Mouse (Mus musculus) embryonic facial prominence, embryonic 15.5 days (tissue): Measurements from ENCODE around the gene Rnf187. TPM values are rescaled to one million over a fixed set of nuclear protein-coding genes. Genes with fewer than 3 reads are reported as not detected.

Experiments
- ATAC-seq: fragments of 200-750 bp; cut with Nextera tagmentation; 2 replicates; pipeline ENCODE4 v1.8.0; 2017; ENCODE audit warnings: low read depth, moderate TSS enrichment; ENCODE audit not compliant: insufficient number of reproducible peaks, low FRiP score, low TSS enrichment
- H3K27ac ChIP-seq: fragments of 300-500 bp; sonication (generic); replicated peaks from 2 replicates; pipeline ENCODE4 v1.5.1; 2015; ENCODE audit warnings: mild to moderate bottlenecking, inconsistent platforms
- H3K27me3 ChIP-seq: fragments of 300-500 bp; sonication (generic); 2 replicates; pipeline ENCODE4 v1.6.1; 2015; ENCODE audit warnings: inconsistent platforms
- H3K36me3 ChIP-seq: fragments of 300-500 bp; sonication (generic); 2 replicates; pipeline ENCODE4 v1.6.1; 2015; ENCODE audit warnings: mild to moderate bottlenecking, inconsistent platforms
- H3K4me1 ChIP-seq: fragments of 300-500 bp; sonication (generic); 2 replicates; pipeline ENCODE4 v1.6.1; 2015; ENCODE audit warnings: inconsistent platforms
- H3K4me2 ChIP-seq: fragments of 300-500 bp; sonication (generic); replicated peaks from 2 replicates; pipeline ENCODE4 v1.6.1; 2015; ENCODE audit warnings: mild to moderate bottlenecking, inconsistent platforms
- H3K4me3 ChIP-seq: fragments of 300-500 bp; sonication (generic); replicated peaks from 2 replicates; pipeline ENCODE4 v1.5.1; 2015; ENCODE audit warnings: mild to moderate bottlenecking, inconsistent platforms
- H3K9ac ChIP-seq: fragments of 300-500 bp; sonication (generic); 2 replicates; pipeline ENCODE4 v1.6.1; 2015; ENCODE audit warnings: inconsistent platforms
- H3K9me3 ChIP-seq: fragments of 300-500 bp; sonication (generic); replicated peaks from 2 replicates; pipeline ENCODE4 v1.6.1; 2016; ENCODE audit warnings: inconsistent platforms
- WGBS: fragments of 180-500 bp; shearing (Covaris S2); methylation state at CpG from one replicate; pipeline ENCODE4 v1.1.7; 2015; 5-methylcytosine and 5-hydroxymethylcytosine counted together
- polyA plus RNA-seq: library from polyadenylated mRNA; unstranded; fragments of >200 nt; fragmentation: Nextera tagmentation; extraction: Ambion mirVana; gene quantifications from 2 replicates; pipeline ENCODE4 v1.2.1, GENCODE M21; 2015

The Rnf187 gene
- polyA plus RNA-seq, 1 experiment from 2014 or later = 243 TPM

- Histone ChIP-seq H3K4me2 (peak overlapping the region; percentile 86), H3K4me3 (peak overlapping the region; percentile 95), H3K9ac (0 out of 2 replicates have a peak overlapping the region, but pooled peaks have one; percentile 19), H3K9me3 (no peaks in the 10 kb centered on the region), H3K4me1 (peaks cover 25% of the 10 kb centered on the region), H3K27ac (peak overlapping the region; percentile 80), H3K27me3 (no peaks in the 10 kb centered on the region), H3K36me3 (peaks cover 24% of the 10 kb centered on the region)
- WGBS = 15% methylated on average over 6 of the region's 6 CpGs
- no peak for ATAC-seq
Observed at GRCm38 (mm10) chr11:58939088-58939439, 348 bp upstream of the Rnf187 start.

DNA sequence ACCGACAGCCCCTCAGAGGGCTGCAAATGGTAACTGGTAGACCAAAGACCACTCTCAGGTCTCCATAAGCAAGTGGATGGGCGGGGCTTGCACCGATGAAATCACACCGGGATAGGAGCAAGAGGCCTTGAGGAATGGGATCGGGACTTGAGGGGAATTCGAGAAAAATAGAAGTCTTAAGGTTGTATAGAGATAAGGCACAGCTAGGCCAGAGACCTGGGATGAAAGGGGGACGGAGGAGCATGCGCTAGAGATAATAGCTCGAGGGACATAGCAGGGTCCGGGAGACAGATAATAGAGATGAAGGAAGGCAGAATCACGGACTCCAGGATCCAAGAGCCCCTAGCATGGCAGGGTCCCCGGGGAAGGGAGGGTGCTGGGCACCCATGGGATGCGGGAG is 807 bp downstream of the Rnf187 start:
- Histone ChIP-seq H3K4me3 (peak overlapping the region; percentile 95), H3K27ac (peak overlapping the region; percentile 94), H3K36me3 (peaks cover 35% of the 10 kb centered on the region), H3K9ac (peak overlapping the region; percentile 98), H3K9me3 (no peaks in the 10 kb centered on the region), H3K27me3 (no peaks in the 10 kb centered on the region), H3K4me1 (peaks cover 25% of the 10 kb centered on the region), H3K4me2 (peak overlapping the region; percentile 86)
- under 1% methylated on average over 13 of the region's 13 CpGs for WGBS
- no peak for ATAC-seq

- WGBS = 84% methylated on average over 4 of the region's 4 CpGs
- no peak for ATAC-seq
Observed at GRCm38 (mm10) chr11:58931576-58931975, 7.1 kb downstream of the Rnf187 start.

DNA sequence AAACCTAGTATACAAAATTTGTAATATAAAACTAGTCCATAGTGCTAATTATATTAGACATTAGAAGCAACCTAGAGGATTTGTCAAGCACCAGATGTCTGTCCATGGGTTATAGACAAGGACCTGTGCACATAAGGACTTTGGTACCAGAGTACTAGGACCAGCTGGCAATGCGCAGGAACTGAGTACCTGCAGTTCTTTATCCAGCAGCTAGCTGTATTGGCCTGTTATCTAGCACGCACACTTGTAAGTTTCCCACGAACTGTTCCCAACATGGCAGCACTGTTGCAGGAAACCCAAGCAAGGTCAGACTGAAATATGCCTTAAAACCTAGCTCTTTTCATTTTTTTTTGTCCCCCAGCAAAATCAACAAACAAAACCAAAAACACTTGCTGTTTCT is 8.5 kb downstream of the Rnf187 start:
- 82% methylated on average over 3 of the region's 3 CpGs for WGBS
- Histone ChIP-seq H3K4me3 (no peak overlapping the region), H3K27me3 (no peaks in the 10 kb centered on the region), H3K27ac (no peak overlapping the region), H3K4me2 (no peak overlapping the region), H3K4me1 (peaks cover 5% of the 10 kb centered on the region; the same call in 1 of the 2 replicates), H3K9me3 (no peaks in the 10 kb centered on the region), H3K9ac (no peak overlapping the region), H3K36me3 (peaks cover 40% of the 10 kb centered on the region)
- ATAC-seq = no peak

More at GRCm38 (mm10) chr11:58931576-58931975, 7.1 kb downstream of the Rnf187 start:
- Histone ChIP-seq H3K4me1 (peaks cover 7% of the 10 kb centered on the region), H3K27ac (no peak overlapping the region), H3K27me3 (no peaks in the 10 kb centered on the region), H3K4me2 (no peak overlapping the region), H3K9me3 (no peaks in the 10 kb centered on the region), H3K36me3 (peaks cover 51% of the 10 kb centered on the region), H3K4me3 (no peak overlapping the region), H3K9ac (no peak overlapping the region)

DNA sequence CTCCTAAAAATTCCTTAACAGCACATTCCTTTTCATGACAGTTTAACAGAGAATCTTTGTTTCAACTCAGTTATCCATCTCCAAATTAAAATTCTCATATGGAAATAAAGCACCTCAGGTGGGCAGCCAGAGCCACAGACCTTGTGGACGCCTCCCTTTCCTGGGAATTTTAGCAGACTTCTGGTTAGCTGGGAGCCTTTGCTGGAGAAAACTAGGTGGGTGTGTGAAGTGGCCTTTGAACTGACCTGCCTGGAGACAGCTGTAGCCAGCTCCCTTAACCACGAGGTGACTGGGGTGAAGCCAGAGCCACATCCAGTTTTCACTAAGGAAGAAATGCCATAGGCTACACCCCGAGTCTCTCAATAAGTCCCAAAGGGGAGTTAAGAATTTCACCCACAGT is 9.1 kb downstream of the Rnf187 start:
- Histone ChIP-seq H3K9me3 (no peaks in the 10 kb centered on the region), H3K4me1 (peaks cover 5% of the 10 kb centered on the region; the same call in 1 of the 2 replicates), H3K9ac (no peak overlapping the region), H3K27me3 (no peaks in the 10 kb centered on the region), H3K36me3 (peaks cover 37% of the 10 kb centered on the region), H3K4me3 (no peak overlapping the region), H3K27ac (no peak overlapping the region), H3K4me2 (no peak overlapping the region)
- WGBS = 55% methylated on average over 3 of the region's 3 CpGs
- no peak for ATAC-seq

- 71% methylated on average over 4 of the region's 4 CpGs for WGBS
- Histone ChIP-seq H3K4me2 (no peak overlapping the region), H3K9me3 (no peaks in the 10 kb centered on the region), H3K4me3 (no peak overlapping the region), H3K4me1 (peaks cover 5% of the 10 kb centered on the region; the same call in 1 of the 2 replicates), H3K36me3 (peaks cover 31% of the 10 kb centered on the region), H3K27me3 (no peaks in the 10 kb centered on the region), H3K27ac (no peak overlapping the region), H3K9ac (no peak overlapping the region)
- no peak for ATAC-seq
Observed at GRCm38 (mm10) chr11:58929055-58929454, 9.7 kb downstream of the Rnf187 start.

DNA sequence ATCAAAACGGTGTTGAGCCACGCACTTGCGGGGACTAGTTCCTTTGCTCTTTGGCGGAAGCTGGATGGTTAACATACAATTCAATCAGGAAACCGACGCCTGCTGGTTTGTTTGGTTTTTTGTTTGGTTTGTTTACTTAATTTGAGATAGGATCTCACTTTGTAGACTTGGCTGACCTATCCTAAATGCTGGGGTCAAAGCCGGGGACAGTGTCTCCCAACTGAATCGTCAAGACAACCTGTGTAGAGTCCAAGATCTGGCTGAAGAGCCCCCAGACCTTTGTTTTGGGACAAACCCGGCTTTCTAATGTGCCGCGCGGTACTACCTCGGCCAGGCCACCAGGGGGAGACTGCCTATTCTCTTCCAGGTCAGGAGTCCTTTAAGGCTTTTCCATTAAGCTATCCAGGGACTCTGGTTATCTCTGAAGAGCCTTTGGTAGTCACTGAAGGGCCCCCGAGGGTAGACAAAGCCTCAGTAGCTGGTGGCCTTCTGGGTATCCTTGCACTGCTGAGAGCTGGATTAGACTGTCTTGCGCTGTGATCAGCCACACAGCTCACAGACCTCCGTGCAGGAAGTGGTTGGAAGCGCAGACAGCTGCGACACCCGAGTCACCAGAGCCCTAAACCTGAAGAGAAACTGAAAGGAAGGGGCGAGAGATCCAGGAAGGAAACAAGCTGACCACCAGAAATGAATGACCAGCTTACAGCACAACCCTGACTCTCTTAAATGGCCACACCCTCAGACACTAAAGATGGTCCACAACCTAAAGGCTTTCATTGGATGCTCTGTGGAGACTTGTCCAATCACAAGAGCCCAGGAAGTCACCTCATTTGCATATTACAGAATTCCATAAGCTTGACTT is 10.7 kb downstream of the Rnf187 start:
- WGBS = 32% methylated on average over 20 of the region's 20 CpGs
- Histone ChIP-seq H3K27ac (peak overlapping the region; percentile 44; the same call in 1 of the 2 replicates), H3K9me3 (no peaks in the 10 kb centered on the region), H3K9ac (no peak overlapping the region), H3K4me2 (peak overlapping the region; percentile 32), H3K36me3 (peaks cover 21% of the 10 kb centered on the region), H3K4me1 (peaks cover 5% of the 10 kb centered on the region; the same call in 1 of the 2 replicates), H3K27me3 (no peaks in the 10 kb centered on the region), H3K4me3 (peak overlapping the region; percentile 23)
- 0 out of 2 replicates have a peak, but pooled peaks have one; percentile 43 for ATAC-seq

DNA sequence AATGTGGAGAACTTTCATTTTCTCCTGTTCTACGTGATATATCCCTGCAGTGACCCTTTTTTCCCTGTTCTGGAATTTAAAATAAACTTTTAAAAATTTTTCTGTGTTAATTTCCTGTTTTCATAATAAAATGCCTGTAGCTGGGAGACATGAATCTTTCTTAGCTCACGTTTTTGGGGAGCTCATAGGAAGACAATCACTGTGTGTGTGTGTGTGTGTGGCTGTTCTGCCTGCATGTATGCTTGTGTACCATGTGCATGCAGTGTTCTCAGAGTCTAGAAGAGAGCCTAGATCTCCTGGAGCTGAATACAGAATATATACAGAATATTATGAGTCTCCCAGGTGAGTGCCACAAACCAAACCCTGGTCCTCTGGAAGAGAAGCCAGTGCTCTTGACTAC is 11.7 kb downstream of the Rnf187 start:
- 68% methylated on average over 2 of the region's 2 CpGs for WGBS
- Histone ChIP-seq H3K27me3 (no peaks in the 10 kb centered on the region), H3K4me3 (no peak overlapping the region), H3K9me3 (no peaks in the 10 kb centered on the region), H3K9ac (no peak overlapping the region), H3K27ac (no peak overlapping the region), H3K4me2 (no peak overlapping the region), H3K36me3 (peaks cover 11% of the 10 kb centered on the region), H3K4me1 (peaks cover 5% of the 10 kb centered on the region; the same call in 1 of the 2 replicates)
- ATAC-seq = no peak

DNA sequence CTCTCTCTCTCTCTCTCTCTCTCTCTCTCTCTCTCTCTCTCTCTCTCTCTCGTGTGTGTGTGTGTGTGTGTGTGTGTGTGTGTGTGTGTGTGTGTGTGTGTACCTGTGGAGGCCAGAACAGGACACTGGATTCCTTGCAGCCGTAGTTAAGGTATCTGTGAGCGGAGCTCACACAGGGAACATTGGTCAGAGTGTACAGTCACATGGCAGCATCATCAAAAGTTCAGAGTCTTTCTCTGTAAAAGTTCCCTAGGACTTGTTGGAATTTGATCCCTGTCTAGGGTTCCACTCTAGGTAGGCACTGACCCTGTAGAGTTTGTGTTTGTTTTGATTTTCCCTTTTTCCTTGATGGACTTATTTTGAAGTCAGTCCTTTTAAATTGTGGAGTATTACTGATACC is 12.1 kb downstream of the Rnf187 start:
- peaks cover 5% of the 10 kb centered on the region; the same call in 1 of the 2 replicates for H3K4me1 ChIP-seq
- H3K27me3 ChIP-seq = no peaks in the 10 kb centered on the region
- H3K9me3 ChIP-seq = no peaks in the 10 kb centered on the region
- no peak overlapping the region for H3K9ac ChIP-seq
- H3K4me2 ChIP-seq = no peak overlapping the region
- no peak for ATAC-seq
- 35% methylated on average over 2 of the region's 3 CpGs for whole genome bisulfite sequencing
- no peak overlapping the region for H3K4me3 ChIP-seq
- H3K27ac ChIP-seq = no peak overlapping the region
- H3K36me3 ChIP-seq = peaks cover 7% of the 10 kb centered on the region

DNA sequence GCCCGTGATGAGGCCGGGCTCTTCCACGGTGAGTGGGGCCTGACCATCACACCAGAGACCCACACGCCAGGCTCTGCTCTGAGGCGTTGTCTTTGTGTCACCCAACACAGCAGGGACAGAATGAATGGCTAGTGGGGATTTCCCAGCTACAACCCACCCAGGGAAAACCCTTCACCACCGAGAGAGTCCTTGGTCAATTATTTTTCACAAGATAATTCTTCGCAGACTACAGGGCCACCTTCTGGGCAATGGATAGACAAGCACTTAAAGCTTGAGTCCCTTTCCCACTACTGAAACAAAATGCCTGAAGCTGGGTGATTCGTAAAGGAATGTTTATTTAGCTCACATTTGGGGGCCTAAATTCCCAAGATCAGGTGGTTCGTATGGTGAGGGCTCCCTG is 16.3 kb downstream of the Rnf187 start:
- H3K36me3 ChIP-seq = no peaks in the 10 kb centered on the region
- no peak overlapping the region for H3K27ac ChIP-seq
- no peaks in the 10 kb centered on the region for H3K9me3 ChIP-seq
- H3K4me3 ChIP-seq = no peak overlapping the region
- no peaks in the 10 kb centered on the region for H3K27me3 ChIP-seq
- no peak overlapping the region for H3K4me2 ChIP-seq
- no peak overlapping the region for H3K9ac ChIP-seq
- 77% methylated on average over 9 of the region's 9 CpGs for WGBS
- ATAC-seq = no peak
- no peaks in the 10 kb centered on the region for H3K4me1 ChIP-seq

GRCm38 (mm10) chr11:58918759-58919158 is 20.0 kb downstream of the Rnf187 start:
- no peak overlapping the region for H3K4me3 ChIP-seq
- H3K9me3 ChIP-seq = no peaks in the 10 kb centered on the region
- no peak for ATAC-seq
- H3K36me3 ChIP-seq = no peaks in the 10 kb centered on the region
- no peak overlapping the region for H3K4me2 ChIP-seq
- H3K27ac ChIP-seq = no peak overlapping the region
- no peak overlapping the region for H3K9ac ChIP-seq
- no peaks in the 10 kb centered on the region for H3K27me3 ChIP-seq
- H3K4me1 ChIP-seq = 0 out of 2 replicates have a peak, but pooled peaks cover 5% of the 10 kb centered on the region
- 72% methylated on average over 5 of the region's 5 CpGs for WGBS
